Mouse (Mus musculus) CD4-positive, CD25-positive, alpha-beta regulatory T cell, adult 9 weeks (primary cell): ENCODE results near the gene Uvrag. TPM values are rescaled to one million over a fixed set of nuclear protein-coding genes. Genes with fewer than 3 reads are reported as not detected.

Experiments
- polyA plus RNA-seq: library from polyadenylated mRNA; unstranded; fragments of 100-300 nt; shearing (Covaris generic); gene quantifications from one replicate; pipeline ENCODE4 v1.2.1, GENCODE M21; 2017

Uvrag gene
- 12.3 TPM for polyA plus RNA-seq

DNA sequence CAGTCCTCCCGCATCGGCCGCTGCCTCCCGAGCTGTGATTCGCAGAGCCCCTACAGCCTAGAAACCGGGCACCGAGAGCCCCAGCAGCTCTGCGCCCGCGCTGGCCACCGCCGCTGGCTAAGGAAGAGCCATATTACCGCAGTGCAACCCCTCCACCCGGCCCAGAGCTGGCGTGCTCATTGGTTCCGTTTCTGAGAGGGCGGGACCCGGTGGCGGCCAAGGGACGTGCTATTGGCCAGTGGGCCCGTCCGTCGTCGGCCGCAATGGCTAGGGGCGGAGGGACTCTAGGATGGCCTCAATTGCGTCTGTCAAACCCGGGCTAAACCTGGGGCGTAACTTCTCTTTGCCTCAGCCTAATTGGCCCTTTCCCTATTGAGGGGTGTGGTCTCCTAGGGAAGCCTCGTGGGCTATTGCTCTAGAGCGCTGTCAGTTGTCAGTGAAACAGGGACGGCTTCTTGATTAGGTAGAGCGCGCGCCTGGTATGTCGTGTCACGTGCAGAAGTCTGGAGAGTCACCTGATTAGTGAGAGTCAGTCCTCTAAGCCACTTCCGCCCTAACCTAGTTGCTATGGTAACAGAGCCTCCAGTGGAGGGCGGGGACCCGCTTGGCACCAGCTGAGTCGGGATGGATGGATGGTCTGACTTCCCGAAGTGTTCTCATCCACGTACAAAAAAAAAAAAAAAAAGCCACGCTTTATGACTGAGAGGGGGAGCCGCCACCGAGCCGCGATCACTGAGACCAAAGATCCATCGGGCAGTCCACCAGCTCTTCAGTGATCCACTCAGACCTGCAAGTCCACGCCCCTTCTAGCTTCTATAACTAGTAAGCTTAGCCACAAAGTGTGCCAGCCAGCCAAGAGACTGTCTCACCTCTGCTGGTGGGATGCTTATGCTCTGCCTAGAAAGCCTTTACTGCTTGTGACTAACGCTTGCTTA is at the start of gene Uvrag:
Gene Uvrag, minus strand, starts transcription at position 158 of the 935 bp plus-strand sequence.

DNA sequence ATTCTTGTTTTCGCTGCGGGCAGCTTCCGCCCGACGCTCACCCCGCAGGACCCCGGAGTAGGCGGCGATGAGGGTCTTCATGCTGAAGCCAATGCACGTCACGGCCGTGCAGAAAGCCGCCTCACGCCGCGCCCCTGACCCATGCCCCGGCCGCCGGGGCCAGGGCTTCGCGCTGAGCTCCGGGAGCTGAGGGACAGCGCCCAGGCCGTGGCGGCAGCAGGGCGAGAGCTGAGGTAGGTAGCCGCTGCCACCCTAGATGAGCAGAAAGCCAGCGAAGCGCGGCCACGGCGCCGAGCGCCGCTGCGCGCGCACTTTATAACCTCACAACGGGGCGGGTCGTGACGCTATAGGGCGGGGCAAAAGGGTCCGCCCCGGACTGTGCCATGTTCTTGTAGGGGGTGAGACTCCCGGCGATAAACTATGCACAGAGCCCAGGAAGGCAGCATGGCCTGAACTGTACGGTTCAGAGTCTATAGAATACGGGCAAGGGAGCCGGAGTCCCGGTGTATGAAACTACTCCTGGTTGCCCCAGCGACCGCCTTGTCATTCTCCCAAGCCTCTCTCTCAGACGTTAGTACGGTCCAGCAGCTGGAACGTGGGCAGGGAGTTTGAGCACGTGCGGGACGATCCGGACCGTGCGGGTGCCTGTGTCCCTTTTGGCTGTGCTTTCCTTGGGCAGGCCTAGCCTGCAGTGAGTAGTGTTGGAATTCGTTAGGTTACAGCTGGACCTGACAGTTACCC is 41.7 kb upstream of the Uvrag start, which contains the start of gene Dgat2:
Gene Dgat2, minus strand, starts transcription at position 288 of the 741 bp plus-strand sequence.

Other genes with a start within 250 kb of the Uvrag start
- gene Dgat2, start 41.6 kb upstream of the Uvrag start, polyA plus RNA-seq = 3.3 TPM
- not detected for gene Mogat2, start 97.5 kb upstream of the Uvrag start, polyA plus RNA-seq
- gene Map6, start 126.3 kb upstream of the Uvrag start, polyA plus RNA-seq = 6.5 TPM
- not detected for gene Serpinh1, start 212.1 kb upstream of the Uvrag start, polyA plus RNA-seq
- gene Gdpd5, start 240.3 kb upstream of the Uvrag start, polyA plus RNA-seq = 21.7 TPM